Mouse (Mus musculus): Measurements from ENCODE around the gene Txndc2.

Gene Txndc2

GRCm38 (mm10) chr17:65641734-65642218 is at the start of gene Txndc2:
Gene Txndc2 (minus strand): TSS chr17:65642168.
- no peak for DNase-seq (ENCODE audit: low read depth)

DNA sequence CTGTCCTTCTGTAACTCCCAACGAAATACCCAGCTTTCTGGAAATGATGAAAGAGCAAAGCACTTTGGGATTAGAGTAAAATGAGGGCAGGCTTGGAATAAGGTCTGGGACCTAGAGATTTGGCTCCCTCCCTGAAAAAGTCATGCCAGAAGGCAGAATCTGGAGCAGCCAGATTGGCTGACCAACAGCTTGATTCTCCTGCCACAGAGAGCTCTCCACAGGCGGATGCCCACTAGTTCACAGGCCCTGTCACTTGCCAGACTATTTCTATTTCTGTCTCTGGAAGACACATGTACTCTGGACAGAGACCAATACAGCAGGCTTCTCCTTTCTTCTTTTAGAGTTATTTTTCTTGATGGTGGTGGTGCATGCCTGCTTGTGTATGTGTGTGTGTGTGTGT is 41.8 kb upstream of the Txndc2 start:
- no peak for DNase-seq (ENCODE audit: low read depth)

DNA sequence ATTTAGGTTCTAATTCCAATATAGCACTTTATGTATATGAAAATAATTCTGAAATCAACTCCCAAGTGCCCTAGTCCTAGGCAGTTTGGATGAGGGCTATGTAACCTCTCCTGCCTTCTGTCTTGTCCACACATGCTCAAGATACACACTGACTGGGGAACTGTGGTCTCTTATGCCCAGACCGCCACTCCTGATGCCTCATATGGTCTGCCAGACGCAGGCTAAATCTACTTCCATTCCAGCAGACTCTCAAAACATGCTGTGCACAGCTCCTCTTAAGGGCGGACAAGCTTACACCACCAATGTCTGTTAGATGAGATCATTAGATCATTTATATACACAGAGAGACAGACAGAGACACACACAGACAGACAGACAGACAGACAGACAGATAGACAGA is 41.3 kb upstream of the Txndc2 start:
- DNase-seq (ENCODE audit: low read depth), result no peak

GRCm38 (mm10) chr17:65682071-65682680 is 40.2 kb upstream of the Txndc2 start:
- DNase-seq (ENCODE audit: low read depth), result no peak

GRCm38 (mm10) chr17:65681516-65681915 is 39.5 kb upstream of the Txndc2 start:
- no peak for DNase-seq (ENCODE audit: low read depth)

GRCm38 (mm10) chr17:65680801-65681412 is 38.9 kb upstream of the Txndc2 start:
- no peak for DNase-seq (ENCODE audit: low read depth)

DNA sequence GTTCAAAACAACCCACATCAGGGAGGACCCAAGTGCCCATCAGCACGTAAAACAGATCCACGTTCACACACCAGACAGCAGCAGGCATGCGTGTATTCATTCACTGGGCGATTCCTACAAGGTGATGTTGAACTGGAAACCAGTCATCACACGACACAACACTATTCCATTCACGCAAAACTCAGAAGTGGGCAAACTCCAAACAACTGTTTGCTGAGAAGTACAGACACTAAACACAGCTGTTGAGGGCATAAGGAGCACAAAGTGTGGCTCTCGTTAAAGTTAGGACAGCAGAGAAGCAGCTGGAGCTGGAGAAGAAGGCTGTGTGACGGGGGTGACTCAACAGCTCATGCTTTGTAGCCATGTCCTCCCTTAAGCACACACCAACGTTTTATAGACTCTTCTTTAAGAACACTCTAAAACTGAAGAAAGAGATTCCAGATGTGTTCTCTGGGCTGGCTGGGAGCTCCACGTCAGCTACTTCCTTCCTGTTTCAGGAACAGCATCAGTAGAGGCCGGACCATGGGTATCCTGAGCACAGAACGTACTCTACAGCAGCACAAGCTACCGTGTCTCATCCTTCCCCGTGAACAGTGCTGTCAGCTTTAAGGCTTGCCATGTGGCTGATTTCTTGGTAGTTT is 38.0 kb upstream of the Txndc2 start:
- DNase-seq (ENCODE audit: low read depth), result no peak

DNA sequence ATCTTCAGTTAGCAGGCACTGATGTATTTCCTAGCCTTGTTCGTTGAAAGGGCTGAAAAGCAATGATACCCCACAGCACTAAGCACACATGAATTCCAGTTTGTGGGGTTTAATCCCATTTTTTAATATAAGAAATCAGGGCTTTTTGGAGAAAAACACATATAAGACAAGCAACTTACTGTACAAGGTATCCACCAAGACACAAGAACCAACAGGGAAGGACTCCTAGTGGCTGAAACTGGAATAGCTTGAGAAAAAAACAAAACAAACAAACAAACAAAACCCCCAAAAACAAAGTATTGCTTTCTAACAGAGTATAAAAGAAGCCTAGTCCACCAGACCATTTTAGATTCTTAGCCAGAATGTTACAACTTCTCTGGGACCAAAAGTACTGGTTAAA is 35.8 kb upstream of the Txndc2 start:
- DNase-seq (ENCODE audit: low read depth), result peak; percentile 64

DNA sequence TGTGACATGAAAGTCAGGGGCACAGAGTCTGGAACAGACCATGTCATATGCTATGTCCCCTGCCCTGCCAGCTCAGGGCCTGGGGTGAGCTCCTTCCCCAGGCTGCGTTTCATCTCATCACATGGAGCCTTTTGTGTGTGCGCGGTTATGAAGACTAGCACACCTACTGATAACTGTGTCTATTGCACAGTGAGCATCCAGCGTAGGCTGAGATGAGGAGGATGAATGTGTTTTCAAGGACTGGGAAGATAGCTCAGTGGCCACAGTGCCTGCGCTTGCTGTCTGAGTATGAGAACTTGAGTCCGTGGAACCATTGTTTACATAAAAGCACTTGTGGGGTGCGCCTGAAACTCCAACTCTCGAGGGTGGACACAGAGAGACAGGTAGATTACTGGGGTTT is 34.6 kb upstream of the Txndc2 start:
- DNase-seq (ENCODE audit: low read depth), result no peak

GRCm38 (mm10) chr17:65675985-65676384 is 34.0 kb upstream of the Txndc2 start:
- no peak for DNase-seq (ENCODE audit: low read depth)

DNA sequence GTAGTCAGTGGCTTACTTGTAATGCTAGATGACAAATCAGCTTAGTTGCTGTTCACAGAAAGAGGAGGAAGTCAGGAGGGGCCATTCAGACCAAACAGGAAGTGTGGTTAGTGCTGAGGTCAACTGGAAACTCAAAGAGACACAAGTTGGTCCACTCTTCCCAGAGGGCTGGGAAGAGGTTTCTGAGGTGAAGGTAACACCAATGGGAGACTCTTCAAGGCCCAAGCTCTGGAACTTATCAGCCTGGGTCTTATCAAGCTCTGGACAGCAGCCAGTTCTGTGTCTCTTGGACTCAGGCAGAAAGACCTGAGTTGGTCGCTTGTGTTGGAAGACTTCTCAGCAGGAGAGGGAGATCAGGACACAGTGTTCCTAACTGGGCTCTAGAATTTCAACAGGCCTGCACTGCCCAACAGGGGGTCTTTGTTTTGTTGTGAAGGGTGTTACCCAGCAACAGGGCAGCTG is 32.8 kb upstream of the Txndc2 start:
- DNase-seq (ENCODE audit: low read depth), result no peak

DNA sequence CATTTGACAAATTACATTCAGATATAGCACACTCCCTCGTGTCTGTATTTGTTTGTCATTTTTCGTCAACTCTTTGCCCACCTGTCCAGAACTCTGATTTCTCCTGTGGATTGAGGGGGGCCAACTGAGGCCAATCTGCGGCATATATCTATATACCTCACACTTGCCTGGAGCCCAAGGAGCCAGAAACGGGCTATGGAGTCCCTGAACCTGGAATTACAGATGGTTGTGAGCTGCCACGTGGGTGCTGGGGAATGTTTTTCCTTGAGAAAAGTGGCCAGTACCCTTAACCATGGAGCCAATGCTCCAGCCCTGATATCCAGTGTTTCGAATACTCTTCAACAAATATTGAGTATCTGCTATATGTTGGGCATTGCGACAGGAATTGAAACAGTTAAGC is 31.0 kb upstream of the Txndc2 start:
- no peak for DNase-seq (ENCODE audit: low read depth)

DNA sequence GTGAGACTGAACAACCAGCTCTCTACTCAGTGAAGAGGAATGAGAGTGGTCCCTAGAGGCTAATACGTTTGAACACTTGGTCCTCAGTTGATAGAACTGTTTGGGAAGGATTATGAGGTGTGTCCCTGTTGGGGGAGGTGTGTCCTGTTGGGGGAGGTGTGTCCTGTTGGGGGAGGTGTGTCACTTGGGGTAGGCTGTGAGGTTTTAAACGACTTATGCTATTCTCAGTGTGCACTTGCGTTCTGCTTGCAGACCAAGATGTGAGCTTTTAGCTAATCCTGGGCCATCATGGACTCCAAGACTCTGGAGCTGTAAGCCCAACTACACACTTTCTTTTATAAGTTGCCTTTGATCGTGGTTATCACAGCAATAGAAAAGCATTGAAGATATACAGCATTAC is 27.1 kb upstream of the Txndc2 start:
- no peak for DNase-seq (ENCODE audit: low read depth)

DNA sequence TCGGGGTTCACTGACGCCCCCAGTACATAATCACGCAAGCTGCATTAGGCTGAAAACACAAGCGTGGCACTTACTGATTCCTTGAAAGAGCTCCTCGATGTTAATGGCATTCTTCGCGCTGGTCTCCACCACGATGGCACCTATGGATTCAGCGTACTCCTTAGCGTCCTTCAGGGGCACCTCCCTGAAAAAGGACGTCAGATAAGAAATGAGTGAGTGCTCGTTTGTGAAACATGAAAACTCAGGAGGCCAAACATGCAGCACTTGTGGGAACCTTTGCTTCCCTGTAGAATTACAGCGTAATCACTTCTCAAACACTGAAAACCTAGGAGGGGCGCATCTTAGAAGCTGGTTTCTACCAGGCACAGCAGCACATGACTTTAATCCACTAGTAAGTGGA is 25.8 kb upstream of the Txndc2 start:
- DNase-seq (ENCODE audit: low read depth), result no peak

DNA sequence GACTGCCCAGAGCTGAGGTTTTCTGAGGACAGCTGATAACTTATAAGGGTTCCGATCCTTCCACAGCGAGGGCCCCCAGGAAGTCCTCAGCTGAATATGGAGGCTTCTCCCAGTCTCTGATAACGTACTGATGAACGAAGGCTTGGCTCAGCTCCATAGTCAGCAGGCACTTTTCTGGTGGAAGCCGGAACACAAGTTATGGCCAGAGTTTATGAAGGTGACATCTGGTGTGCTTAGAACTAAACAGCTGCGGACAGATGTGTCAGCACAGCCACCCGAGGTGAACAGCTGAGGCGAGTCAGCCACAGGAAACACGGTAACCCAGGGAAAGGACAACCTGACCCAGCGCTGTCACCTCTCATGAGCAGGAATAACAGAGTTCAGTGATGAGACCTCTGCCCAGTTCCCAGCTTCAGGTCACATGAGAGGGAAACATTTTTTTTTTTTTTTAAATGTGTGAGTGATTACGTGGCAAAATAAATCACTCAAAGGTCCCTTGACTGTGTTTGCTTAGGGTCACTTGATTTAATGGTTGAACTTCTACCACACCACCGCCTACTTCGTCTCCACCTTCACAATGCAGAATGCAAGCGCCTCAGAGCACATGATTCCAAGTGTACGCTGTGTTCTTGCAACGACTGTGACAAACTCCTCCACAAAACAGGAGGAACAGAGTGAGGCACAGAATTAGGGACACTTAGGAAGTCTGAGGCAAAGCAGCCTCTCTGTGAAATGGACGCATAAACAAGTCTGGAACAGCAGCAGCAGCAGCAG is 24.6 kb upstream of the Txndc2 start:
- no peak for DNase-seq (ENCODE audit: low read depth)

DNA sequence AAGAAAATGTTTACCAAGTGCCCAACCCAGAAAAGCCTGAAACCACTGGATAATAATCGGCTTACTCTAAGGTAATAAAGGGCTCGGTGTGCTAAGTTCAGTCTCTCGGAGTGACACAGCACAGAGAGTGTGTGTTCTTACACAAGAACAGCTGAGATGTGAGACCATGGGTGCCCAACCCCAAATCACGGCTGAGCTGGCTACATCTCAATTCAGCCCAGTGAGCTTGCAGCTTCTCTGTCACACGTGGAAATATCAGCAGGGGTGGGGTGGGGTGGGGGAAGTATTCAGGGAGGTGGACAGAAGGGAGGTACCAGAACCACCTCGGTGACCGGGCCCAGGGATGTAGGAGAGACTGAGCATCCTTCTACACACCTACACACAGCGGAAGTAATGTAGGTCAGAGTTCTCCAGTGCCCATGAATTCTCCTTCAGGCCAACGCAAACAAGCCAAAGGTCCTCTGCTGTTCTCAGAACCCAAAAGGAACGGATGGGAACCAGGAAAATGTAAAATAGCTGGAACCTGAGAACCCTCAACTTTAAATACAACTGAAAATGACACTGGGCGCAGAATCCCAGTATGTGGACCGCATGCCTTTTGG is 23.9 kb upstream of the Txndc2 start:
- no peak for DNase-seq (ENCODE audit: low read depth)

DNA sequence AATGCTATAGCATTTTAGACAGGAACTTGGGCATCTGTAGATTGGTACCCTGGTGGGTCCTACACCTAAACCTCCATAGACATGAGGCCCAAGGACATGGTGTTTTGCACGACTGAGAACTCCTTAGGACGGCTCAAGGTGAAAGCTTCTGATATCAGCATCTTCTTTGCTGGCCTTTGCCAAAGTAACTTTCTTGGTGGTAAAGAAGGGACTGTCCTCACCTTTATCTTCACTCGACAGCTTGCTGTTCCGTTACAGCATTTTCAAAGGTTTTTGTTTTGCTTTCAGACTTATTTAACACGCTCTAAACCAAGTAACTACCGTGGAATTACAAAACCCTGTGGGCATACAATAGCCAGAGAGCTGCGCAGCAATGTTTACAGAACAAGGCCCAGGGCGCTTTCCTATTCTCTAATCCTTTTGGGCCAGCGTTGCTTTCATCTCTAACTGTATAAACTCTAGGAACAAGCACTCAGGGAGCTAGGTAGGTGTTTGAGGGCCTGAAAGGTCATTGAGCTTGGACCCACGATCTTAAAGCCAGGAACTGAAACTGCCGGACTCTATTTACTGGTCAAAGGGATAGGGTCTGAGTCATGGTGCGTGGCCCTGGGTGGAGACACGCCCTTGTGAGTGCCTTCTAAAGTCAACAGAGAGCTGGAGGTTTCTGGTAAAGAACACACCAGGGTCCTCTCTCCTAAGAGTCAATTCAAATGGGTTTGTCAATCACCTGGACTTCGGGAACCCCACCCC is 21.5 kb upstream of the Txndc2 start:
- DNase-seq (ENCODE audit: low read depth), result peak; percentile 26

GRCm38 (mm10) chr17:65662662-65663061 is 20.7 kb upstream of the Txndc2 start:
- DNase-seq (ENCODE audit: low read depth), result peak; percentile 22

DNA sequence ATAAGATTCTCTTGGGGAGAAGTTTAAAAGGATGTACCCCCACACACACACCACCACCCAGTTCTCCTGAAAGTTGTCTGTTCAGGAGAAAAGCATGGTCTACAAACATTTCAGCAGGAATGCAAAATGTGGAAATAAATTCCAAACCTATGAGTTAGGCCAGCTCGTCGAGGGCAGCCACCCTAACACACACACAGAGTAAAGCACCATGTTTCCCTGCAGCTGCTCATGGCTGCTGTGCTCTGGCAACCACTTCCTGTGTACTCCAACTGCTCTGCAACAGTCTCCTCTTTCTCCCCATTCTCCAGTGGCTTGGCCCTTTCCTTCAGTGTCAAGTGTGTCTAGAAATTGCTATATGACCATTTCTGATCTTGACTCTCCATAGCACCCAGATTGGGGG is 16.4 kb upstream of the Txndc2 start:
- DNase-seq (ENCODE audit: low read depth), result peak; percentile 71

DNA sequence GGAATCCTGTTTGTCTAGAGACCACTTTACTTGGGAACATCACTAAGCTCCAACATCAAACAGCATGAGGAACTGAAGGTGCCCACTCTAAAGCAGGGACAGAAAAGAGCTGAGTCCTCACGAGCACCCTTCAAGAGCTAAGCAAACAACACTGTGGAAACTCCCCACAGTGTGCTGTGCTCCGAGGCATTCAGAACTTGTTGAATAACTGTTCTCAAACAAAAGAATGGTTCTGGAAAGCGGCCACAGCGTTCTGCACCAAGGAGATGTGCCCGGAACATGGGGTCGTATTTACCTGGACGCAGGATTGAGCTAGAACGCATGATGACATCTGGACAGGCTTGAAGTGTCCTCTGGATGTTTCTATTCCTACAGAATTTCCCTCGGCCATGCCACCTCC is 16.0 kb upstream of the Txndc2 start:
- no peak for DNase-seq (ENCODE audit: low read depth)

- DNase-seq (ENCODE audit: low read depth), result no peak
Observed at GRCm38 (mm10) chr17:65656731-65657130, 14.8 kb upstream of the Txndc2 start.

GRCm38 (mm10) chr17:65656076-65656475 is 14.1 kb upstream of the Txndc2 start:
- DNase-seq (ENCODE audit: low read depth), result no peak

All from NIH3T3 (cell line).